Mouse (Mus musculus): ENCODE measurements at regions not wholly inside any gene's neighbourhood (a gene's known extent, or its start where the extent isn't known, plus 50 kb on each side); places are given as distances from the start of the nearest gene placed in this dataset.
A peak's percentile ranks its signal among the peaks of the same experiment; 100 is the strongest.

DNA sequence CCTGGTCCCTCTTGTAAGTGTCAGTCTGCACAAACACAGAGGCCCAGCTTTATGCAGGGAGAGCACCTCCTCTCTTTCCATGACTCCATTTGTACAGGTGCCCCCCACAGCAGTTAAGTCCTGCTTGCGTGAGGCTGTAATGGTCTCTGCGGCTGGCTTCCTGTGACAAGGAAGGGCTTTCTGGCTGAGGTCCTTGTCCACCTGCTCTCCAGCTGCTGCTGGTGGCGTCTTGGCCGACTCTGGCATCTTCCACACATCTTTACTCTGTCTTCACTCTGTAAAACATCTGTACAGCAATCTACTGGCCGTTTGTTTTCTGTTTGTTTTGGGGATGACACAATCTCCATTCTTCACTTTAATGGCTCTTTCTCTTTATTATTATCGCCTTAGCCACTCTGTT is 60.8 kb downstream of the Rpusd4 start:
- ATAC-seq (ENCODE audit: low FRiP score, low TSS enrichment), result no peak
- H3K36me3 ChIP-seq (ENCODE audit: control insufficient read depth, insufficient read depth, low read length), result no peaks in the 10 kb centered on the region
- H3K4me3 ChIP-seq (ENCODE audit: low read length), result no peak overlapping the region
- H3K9ac ChIP-seq (ENCODE audit: low read depth, low read length), result no peak overlapping the region
- H3K4me2 ChIP-seq (replicated peaks; ENCODE audit: low read depth, low read length), result no peak overlapping the region
- H3K4me1 ChIP-seq (ENCODE audit: control insufficient read depth, insufficient read depth, low read length), result peaks cover 34% of the 10 kb centered on the region
- WGBS, result 35% methylated on average over 6 of the region's 6 CpGs
- H3K9me3 ChIP-seq (ENCODE audit: control insufficient read depth, low read length), result no peaks in the 10 kb centered on the region
- H3K27me3 ChIP-seq (ENCODE audit: control insufficient read depth, insufficient read depth, low read length), result peaks cover 5% of the 10 kb centered on the region; the same call in 1 of the 2 replicates
- H3K27ac ChIP-seq (ENCODE audit: low read depth, low read length), result no peak overlapping the region

- Histone ChIP-seq H3K4me1 (ENCODE audit: control insufficient read depth, insufficient read depth, low read length) (peaks cover 46% of the 10 kb centered on the region), H3K4me2 (replicated peaks; ENCODE audit: low read depth, low read length) (no peak overlapping the region), H3K27me3 (ENCODE audit: control insufficient read depth, insufficient read depth, low read length) (peaks cover 5% of the 10 kb centered on the region; the same call in 1 of the 2 replicates), H3K36me3 (ENCODE audit: control insufficient read depth, insufficient read depth, low read length) (no peaks in the 10 kb centered on the region), H3K27ac (ENCODE audit: low read depth, low read length) (peak overlapping the region; percentile 65; the same call in 1 of the 2 replicates), H3K9ac (ENCODE audit: low read depth, low read length) (no peak overlapping the region), H3K4me3 (ENCODE audit: low read length) (no peak overlapping the region), H3K9me3 (ENCODE audit: control insufficient read depth, low read length) (no peaks in the 10 kb centered on the region)
- WGBS, result 87% methylated on average over 2 of the region's 2 CpGs
- no peak for ATAC-seq (ENCODE audit: low FRiP score, low TSS enrichment)
Observed at GRCm38 (mm10) chr9:35330386-35330785, 62.7 kb downstream of the Rpusd4 start.

DNA sequence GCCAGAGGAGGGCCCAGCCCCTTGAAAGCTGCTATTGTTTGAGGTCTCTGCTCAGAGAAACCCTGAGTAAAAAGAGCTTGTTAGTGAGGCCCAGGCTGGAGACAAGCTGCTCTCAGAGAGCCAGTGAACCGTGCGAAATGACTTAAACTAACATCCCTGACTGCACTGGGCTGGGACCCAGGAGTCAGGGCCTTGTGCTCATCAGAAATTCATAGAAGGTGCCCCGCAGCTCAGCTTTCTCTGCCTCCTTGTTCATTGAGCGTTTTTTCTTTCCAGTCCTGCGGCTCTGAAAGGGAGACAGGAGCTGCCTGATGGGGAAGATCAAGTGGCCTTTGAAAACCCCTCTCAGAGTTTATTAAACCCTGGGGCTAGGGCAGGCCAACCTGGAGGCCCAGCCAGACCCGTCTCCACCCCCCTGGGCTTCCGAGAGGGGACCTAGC is 63.6 kb downstream of the Rpusd4 start:
- no peaks in the 10 kb centered on the region for H3K36me3 ChIP-seq (ENCODE audit: control insufficient read depth, insufficient read depth, low read length)
- H3K4me3 ChIP-seq (ENCODE audit: low read length), result no peak overlapping the region
- H3K4me2 ChIP-seq (replicated peaks; ENCODE audit: low read depth, low read length), result no peak overlapping the region
- peaks cover 55% of the 10 kb centered on the region for H3K4me1 ChIP-seq (ENCODE audit: control insufficient read depth, insufficient read depth, low read length)
- WGBS, result 20% methylated on average over 7 of the region's 7 CpGs
- H3K27ac ChIP-seq (ENCODE audit: low read depth, low read length), result peak overlapping the region; percentile 65
- H3K9me3 ChIP-seq (ENCODE audit: control insufficient read depth, low read length), result no peaks in the 10 kb centered on the region
- peak; percentile 71 for ATAC-seq (ENCODE audit: low FRiP score, low TSS enrichment)
- H3K27me3 ChIP-seq (ENCODE audit: control insufficient read depth, insufficient read depth, low read length), result peaks cover 5% of the 10 kb centered on the region; the same call in 1 of the 2 replicates
- H3K9ac ChIP-seq (ENCODE audit: low read depth, low read length), result no peak overlapping the region

DNA sequence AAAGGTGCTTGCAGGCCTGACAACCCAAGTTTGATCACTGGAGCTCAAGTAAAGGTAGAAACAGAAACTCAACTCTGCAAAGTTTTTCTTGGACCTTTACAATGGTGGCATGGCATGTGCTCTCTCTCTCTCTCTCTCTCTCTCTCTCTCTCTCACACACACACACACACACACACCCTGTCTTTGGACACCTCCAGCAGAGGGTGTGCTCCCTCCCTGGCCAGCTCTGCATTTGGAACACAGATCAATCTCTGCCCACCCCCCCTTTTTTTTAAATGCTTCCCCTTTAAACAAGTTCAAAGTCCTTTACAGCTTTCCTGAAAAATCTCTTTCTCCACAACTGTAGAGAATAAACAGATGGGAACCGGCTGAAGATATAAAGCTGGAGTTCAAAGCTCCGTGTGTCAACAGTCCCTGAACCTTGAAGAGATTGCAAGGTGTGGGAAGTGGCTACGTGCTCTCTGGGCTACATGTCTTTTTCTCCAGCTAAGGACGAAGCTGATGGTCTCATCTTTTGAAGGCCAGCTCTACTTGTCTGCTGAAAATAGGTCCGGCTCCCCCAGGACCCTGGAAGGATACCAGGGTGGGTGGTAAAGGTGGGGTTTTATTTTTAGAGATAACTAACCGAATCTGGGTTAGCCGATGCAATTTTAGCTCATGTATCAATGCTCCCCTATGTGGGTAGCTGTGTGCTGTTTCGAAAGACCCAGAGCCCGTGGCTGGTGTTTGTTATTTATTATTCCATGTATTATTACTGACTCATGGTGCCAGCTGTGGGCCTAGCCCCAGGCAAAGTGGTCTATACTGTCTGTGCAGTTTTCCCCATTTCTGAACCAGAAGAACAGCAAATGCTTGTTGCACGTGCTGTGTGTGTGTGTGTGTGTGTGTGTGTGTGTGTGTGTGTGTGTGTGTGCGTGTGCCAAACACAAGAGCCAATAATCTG is 65.3 kb downstream of the Rpusd4 start:
- H3K36me3 ChIP-seq (ENCODE audit: control insufficient read depth, insufficient read depth, low read length), result no peaks in the 10 kb centered on the region
- no peak overlapping the region for H3K9ac ChIP-seq (ENCODE audit: low read depth, low read length)
- no peak for ATAC-seq (ENCODE audit: low FRiP score, low TSS enrichment)
- WGBS, result 65% methylated on average over 11 of the region's 11 CpGs
- peaks cover 5% of the 10 kb centered on the region; the same call in 1 of the 2 replicates for H3K27me3 ChIP-seq (ENCODE audit: control insufficient read depth, insufficient read depth, low read length)
- peaks cover 54% of the 10 kb centered on the region for H3K4me1 ChIP-seq (ENCODE audit: control insufficient read depth, insufficient read depth, low read length)
- no peak overlapping the region for H3K4me2 ChIP-seq (replicated peaks; ENCODE audit: low read depth, low read length)
- H3K27ac ChIP-seq (ENCODE audit: low read depth, low read length), result no peak overlapping the region
- no peaks in the 10 kb centered on the region for H3K9me3 ChIP-seq (ENCODE audit: control insufficient read depth, low read length)
- H3K4me3 ChIP-seq (ENCODE audit: low read length), result no peak overlapping the region

DNA sequence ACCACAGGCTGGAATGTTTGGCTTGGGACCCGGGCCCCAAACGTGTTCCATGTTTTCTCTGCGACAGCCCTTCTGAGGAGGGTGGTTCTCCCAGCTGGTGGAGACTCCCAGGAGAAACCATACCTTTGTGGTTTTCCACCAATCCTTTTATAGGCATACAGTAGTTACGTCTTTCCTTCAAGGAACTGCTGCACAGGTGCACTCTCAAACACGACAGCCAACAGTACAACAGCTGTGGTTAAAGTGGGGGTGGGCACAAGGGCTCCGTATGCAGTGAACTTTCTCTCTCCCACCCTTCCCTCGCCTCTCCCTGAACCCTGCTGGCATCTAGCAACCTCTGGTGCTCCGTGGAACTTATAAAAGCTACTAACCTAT is 66.0 kb downstream of the Rpusd4 start:
- H3K9me3 ChIP-seq (ENCODE audit: control insufficient read depth, low read length), result no peaks in the 10 kb centered on the region
- no peak overlapping the region for H3K4me3 ChIP-seq (ENCODE audit: low read length)
- no peak overlapping the region for H3K4me2 ChIP-seq (replicated peaks; ENCODE audit: low read depth, low read length)
- H3K27ac ChIP-seq (ENCODE audit: low read depth, low read length), result no peak overlapping the region
- H3K4me1 ChIP-seq (ENCODE audit: control insufficient read depth, insufficient read depth, low read length), result peaks cover 54% of the 10 kb centered on the region
- H3K36me3 ChIP-seq (ENCODE audit: control insufficient read depth, insufficient read depth, low read length), result no peaks in the 10 kb centered on the region
- no peak overlapping the region for H3K9ac ChIP-seq (ENCODE audit: low read depth, low read length)
- ATAC-seq (ENCODE audit: low FRiP score, low TSS enrichment), result no peak
- 76% methylated on average over 8 of the region's 8 CpGs for WGBS
- peaks cover 5% of the 10 kb centered on the region; the same call in 1 of the 2 replicates for H3K27me3 ChIP-seq (ENCODE audit: control insufficient read depth, insufficient read depth, low read length)

DNA sequence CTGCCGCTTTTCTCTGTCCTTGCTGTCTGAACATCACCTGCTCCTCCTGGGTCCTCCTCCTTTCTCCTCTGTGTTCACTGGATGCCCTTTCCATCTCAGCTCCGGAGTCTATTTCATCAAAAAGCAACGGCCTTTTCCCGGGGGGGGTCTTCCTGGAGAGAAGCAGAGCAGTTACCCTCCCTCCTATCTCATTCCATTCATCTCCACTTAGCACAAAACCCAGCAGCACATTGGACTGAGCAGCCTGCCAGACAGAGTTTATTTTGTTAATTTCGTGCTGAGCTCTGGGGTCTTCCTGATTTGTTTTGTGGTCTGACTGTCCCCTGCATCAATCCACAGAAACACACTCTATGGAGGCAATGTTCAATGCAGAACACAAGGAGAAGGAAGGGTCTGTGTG is 66.9 kb downstream of the Rpusd4 start:
- no peak overlapping the region for H3K9ac ChIP-seq (ENCODE audit: low read depth, low read length)
- H3K36me3 ChIP-seq (ENCODE audit: control insufficient read depth, insufficient read depth, low read length), result no peaks in the 10 kb centered on the region
- H3K9me3 ChIP-seq (ENCODE audit: control insufficient read depth, low read length), result no peaks in the 10 kb centered on the region
- no peak overlapping the region for H3K4me3 ChIP-seq (ENCODE audit: low read length)
- ATAC-seq (ENCODE audit: low FRiP score, low TSS enrichment), result no peak
- WGBS, result 65% methylated on average over 5 of the region's 5 CpGs
- H3K27me3 ChIP-seq (ENCODE audit: control insufficient read depth, insufficient read depth, low read length), result peaks cover 5% of the 10 kb centered on the region; the same call in 1 of the 2 replicates
- H3K4me2 ChIP-seq (replicated peaks; ENCODE audit: low read depth, low read length), result no peak overlapping the region
- H3K4me1 ChIP-seq (ENCODE audit: control insufficient read depth, insufficient read depth, low read length), result peaks cover 49% of the 10 kb centered on the region
- H3K27ac ChIP-seq (ENCODE audit: low read depth, low read length), result no peak overlapping the region

DNA sequence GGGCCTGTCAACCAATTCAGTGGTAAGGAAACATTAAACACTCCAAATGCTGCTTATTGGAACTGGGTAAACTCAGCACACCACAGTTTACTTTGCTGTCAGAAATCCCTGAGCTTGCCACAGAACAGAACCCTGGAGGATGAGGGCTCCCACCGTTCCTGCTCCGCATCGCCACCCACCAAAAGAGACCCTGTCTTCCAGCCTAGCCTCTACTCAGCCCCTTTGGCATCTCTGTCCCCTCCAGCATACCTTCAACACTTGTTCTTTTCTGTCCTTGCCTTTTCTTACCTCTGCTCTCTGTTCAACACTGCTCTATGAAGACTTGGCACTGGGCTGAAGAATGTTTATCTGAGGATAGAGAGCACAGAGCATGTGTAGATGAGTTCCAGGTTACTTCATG is 67.5 kb downstream of the Rpusd4 start:
- WGBS, result 91% methylated on average over 3 of the region's 3 CpGs
- Histone ChIP-seq H3K9me3 (ENCODE audit: control insufficient read depth, low read length) (no peaks in the 10 kb centered on the region), H3K4me3 (ENCODE audit: low read length) (no peak overlapping the region), H3K4me1 (ENCODE audit: control insufficient read depth, insufficient read depth, low read length) (peaks cover 43% of the 10 kb centered on the region), H3K36me3 (ENCODE audit: control insufficient read depth, insufficient read depth, low read length) (no peaks in the 10 kb centered on the region), H3K27ac (ENCODE audit: low read depth, low read length) (no peak overlapping the region), H3K4me2 (replicated peaks; ENCODE audit: low read depth, low read length) (no peak overlapping the region), H3K9ac (ENCODE audit: low read depth, low read length) (no peak overlapping the region), H3K27me3 (ENCODE audit: control insufficient read depth, insufficient read depth, low read length) (peaks cover 2% of the 10 kb centered on the region; the same call in 1 of the 2 replicates)
- ATAC-seq (ENCODE audit: low FRiP score, low TSS enrichment), result no peak

GRCm38 (mm10) chr9:35335888-35336700 is 68.4 kb downstream of the Rpusd4 start:
- no peaks in the 10 kb centered on the region for H3K36me3 ChIP-seq (ENCODE audit: control insufficient read depth, insufficient read depth, low read length)
- no peak overlapping the region for H3K4me3 ChIP-seq (ENCODE audit: low read length)
- no peak overlapping the region for H3K4me2 ChIP-seq (replicated peaks; ENCODE audit: low read depth, low read length)
- no peak overlapping the region for H3K9ac ChIP-seq (ENCODE audit: low read depth, low read length)
- H3K9me3 ChIP-seq (ENCODE audit: control insufficient read depth, low read length), result no peaks in the 10 kb centered on the region
- H3K27ac ChIP-seq (ENCODE audit: low read depth, low read length), result no peak overlapping the region
- no peaks in the 10 kb centered on the region for H3K27me3 ChIP-seq (ENCODE audit: control insufficient read depth, insufficient read depth, low read length)
- 55% methylated on average over 15 of the region's 15 CpGs for WGBS
- peak; percentile 59 for ATAC-seq (ENCODE audit: low FRiP score, low TSS enrichment)
- H3K4me1 ChIP-seq (ENCODE audit: control insufficient read depth, insufficient read depth, low read length), result peaks cover 36% of the 10 kb centered on the region

GRCm38 (mm10) chr9:35336701-35337055 is 69.0 kb downstream of the Rpusd4 start:
- Histone ChIP-seq H3K4me1 (ENCODE audit: control insufficient read depth, insufficient read depth, low read length) (peaks cover 31% of the 10 kb centered on the region; the same call in 1 of the 2 replicates), H3K9ac (ENCODE audit: low read depth, low read length) (no peak overlapping the region), H3K36me3 (ENCODE audit: control insufficient read depth, insufficient read depth, low read length) (no peaks in the 10 kb centered on the region), H3K9me3 (ENCODE audit: control insufficient read depth, low read length) (no peaks in the 10 kb centered on the region), H3K27ac (ENCODE audit: low read depth, low read length) (no peak overlapping the region), H3K4me2 (replicated peaks; ENCODE audit: low read depth, low read length) (no peak overlapping the region), H3K27me3 (ENCODE audit: control insufficient read depth, insufficient read depth, low read length) (no peaks in the 10 kb centered on the region), H3K4me3 (ENCODE audit: low read length) (no peak overlapping the region)
- WGBS, result 81% methylated on average over 5 of the region's 5 CpGs
- ATAC-seq (ENCODE audit: low FRiP score, low TSS enrichment), result no peak

All from kidney, embryonic 14.5 days (tissue).